Mouse (Mus musculus) ES-Bruce4 (cell line): ENCODE measurements around the gene Slc25a47.

ENCODE experiments used
- CTCF ChIP-seq: IDR thresholded peaks from one replicate; pipeline ENCODE4 v1.8.1; 2011; ENCODE audit warnings: low read depth, low read length
- EP300 ChIP-seq: IDR thresholded peaks from 2 replicates; pipeline ENCODE4 v1.6.1; 2011; ENCODE audit warnings: low read depth, low read length; ENCODE audit not compliant: insufficient read depth
- POLR2A ChIP-seq: IDR thresholded peaks from one replicate; pipeline ENCODE4 v1.8.1; 2011; ENCODE audit warnings: low read length; ENCODE audit not compliant: insufficient read depth

DNA sequence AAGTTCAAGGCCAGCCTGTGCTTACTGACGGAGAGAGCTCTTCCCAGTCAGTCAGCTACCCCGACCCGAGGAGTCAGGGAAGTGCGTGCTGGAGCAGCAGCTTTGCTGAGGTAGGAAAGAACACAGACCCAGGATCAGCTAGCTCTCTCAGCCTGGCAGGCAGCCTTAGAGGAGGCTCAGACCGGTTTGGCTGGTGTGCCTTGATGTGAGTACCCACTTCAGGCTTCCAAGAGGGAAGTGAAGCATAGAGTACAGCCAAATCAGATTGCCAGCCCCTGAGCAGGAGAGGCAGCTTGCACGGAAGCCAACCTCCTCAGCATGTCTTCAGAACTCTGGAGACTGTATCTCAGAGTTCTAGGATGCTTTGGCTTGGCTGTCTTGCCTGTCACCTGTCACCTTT is 5.3 kb downstream of the Slc25a47 start:
- TF ChIP-seq CTCF (no peak), POLR2A (no peak), EP300 (no peak)
